In the genomic region with DNA sequence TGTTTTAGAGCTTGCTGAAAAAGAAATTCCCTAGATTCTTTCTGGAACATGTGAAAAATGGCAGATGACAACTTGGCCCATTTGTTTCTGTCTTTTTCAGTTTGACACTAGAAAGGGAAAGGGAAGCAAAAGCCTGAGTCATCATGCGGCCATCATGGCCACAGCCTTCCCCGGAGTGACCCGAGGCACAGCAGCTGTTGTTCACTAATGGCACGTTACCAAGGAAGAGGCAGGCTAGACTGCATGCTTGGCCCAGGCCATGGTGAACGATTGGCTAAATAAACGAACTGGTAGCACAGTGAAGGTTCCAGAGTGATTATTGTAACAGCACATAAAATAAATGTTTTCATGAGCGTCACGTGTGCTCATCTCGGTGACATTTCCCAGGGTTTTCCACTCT, we compare ENCODE assay signal across 8 mouse cellular contexts.
DNase-seq lines count a peak whose midpoint lies in the region; ATAC-seq lines count a peak whose summit lies in the region.

No protein-coding gene starts in this region.

- H3K4me3 ChIP-seq in liver, embryonic 16.5 days (ENCODE audit: low read depth, low read length): no peak overlapping the region
- no peak overlapping the region for H3K4me3 ChIP-seq in forebrain, embryonic 10.5 days

- H3K36me3 ChIP-seq in liver, embryonic 16.5 days (ENCODE audit: control insufficient read depth, insufficient read depth): no peaks in the 10 kb centered on the region
- H3K36me3 ChIP-seq in forebrain, embryonic 10.5 days (replicated peaks): no peaks in the 10 kb centered on the region

- no peaks in the 10 kb centered on the region; the same call in 1 of the 2 replicates for H3K4me1 ChIP-seq in liver, embryonic 16.5 days (ENCODE audit: control insufficient read depth, low read depth, low read length)
- H3K4me1 ChIP-seq in forebrain, embryonic 10.5 days: peaks cover 29% of the 10 kb centered on the region

- no peak for ATAC-seq in liver, embryonic 16.5 days (ENCODE audit: low read depth)

- no peak overlapping the region for H3K4me2 ChIP-seq in liver, embryonic 16.5 days (ENCODE audit: low read depth, low read length)

- H3K27ac ChIP-seq in liver, embryonic 16.5 days (ENCODE audit: low read length): peak overlapping the region; percentile 45
- no peak overlapping the region for H3K27ac ChIP-seq in forebrain, embryonic 10.5 days

- no peak overlapping the region for H3K9ac ChIP-seq in liver, embryonic 16.5 days (ENCODE audit: low read depth, low read length)

- no peaks in the 10 kb centered on the region for H3K9me3 ChIP-seq in liver, embryonic 16.5 days (replicated peaks; ENCODE audit: control insufficient read depth, low read length)
- no peaks in the 10 kb centered on the region for H3K9me3 ChIP-seq in forebrain, embryonic 10.5 days

- DNase-seq in adrenal gland, adult (ENCODE audit: inconsistent age in 2 of 2, low spot score in 1 of 2): peak; percentile 42 to 81
- DNase-seq in adrenal gland, adult 18-20 months (ENCODE audit: low spot score in 2 of 2): no peak
- no peak for DNase-seq in liver
- peak; percentile 71 for DNase-seq in kidney, postnatal 10 days
- DNase-seq in skeletal muscle tissue, adult 2 months (ENCODE audit: low read depth, low spot score): peak; percentile 40
- no peak for DNase-seq in forebrain, embryonic 10.5 days (ENCODE audit: extremely low spot score, low spot score)
- DNase-seq in ovary, postnatal 14 days (ENCODE audit: low spot score): no peak

- 51% methylated on average over 9 of the region's 9 CpGs for WGBS in liver, embryonic 16.5 days (ENCODE audit: insufficient replicate concordance)
- WGBS in forebrain, embryonic 10.5 days: 90% methylated on average over 9 of the region's 9 CpGs

- H3K27me3 ChIP-seq in liver, embryonic 16.5 days (ENCODE audit: control insufficient read depth, insufficient read depth, low read depth, low read length): no peaks in the 10 kb centered on the region
- no peaks in the 10 kb centered on the region for H3K27me3 ChIP-seq in forebrain, embryonic 10.5 days (ENCODE audit: poor library complexity, severe bottlenecking)

Comparison
In these comparisons a context has a peak if more than half of its experiments do, and no peak if none do; other contexts are left out.
1. DNase-seq: peak in adrenal gland, adult (2 of 2), kidney, postnatal 10 days (single experiment) and skeletal muscle tissue, adult 2 months (single experiment); none in adrenal gland, adult 18-20 months (0 of 2), liver (single experiment), forebrain, embryonic 10.5 days (single experiment) and ovary, postnatal 14 days (single experiment).